Mouse (Mus musculus): Measurements from ENCODE around the gene Cntn3. TPM values are rescaled to one million over a fixed set of nuclear protein-coding genes. Genes with fewer than 3 reads are reported as not detected.

The Cntn3 gene
- total RNA-seq, 2 experiments from 2014 or later, result 0.05 TPM; not detected in 1

GRCm38 (mm10) chr6:102485509-102485908 is 87.4 kb downstream of the Cntn3 start:
- intact Hi-C loops (cut with DNase I), result no loop called here

GRCm38 (mm10) chr6:102478320-102479080 is 94.4 kb downstream of the Cntn3 start:
- DNase-seq, result no peak
- intact Hi-C loops (cut with DNase I), result no loop called here

More at GRCm38 (mm10) chr6:102485509-102485908, 87.4 kb downstream of the Cntn3 start:
- DNase-seq, result no peak

- no peak for DNase-seq
- intact Hi-C loops (cut with DNase I), result no loop called here
These were observed 134.5 kb downstream of the Cntn3 start for GRCm38 (mm10) chr6:102438353-102438752.

GRCm38 (mm10) chr6:102427549-102427948 is 145.4 kb downstream of the Cntn3 start:
- intact Hi-C loops (cut with DNase I), result no loop called here

GRCm38 (mm10) chr6:102421781-102422180 is 151.1 kb downstream of the Cntn3 start:
- no peak for DNase-seq
- intact Hi-C loops (cut with DNase I), result no loop called here

More at GRCm38 (mm10) chr6:102427549-102427948, 145.4 kb downstream of the Cntn3 start:
- DNase-seq, result no peak

- intact Hi-C loops (cut with DNase I), result no loop called here
- no peak for DNase-seq
These were observed 184.3 kb downstream of the Cntn3 start for GRCm38 (mm10) chr6:102388590-102388989.

- intact Hi-C loops (cut with DNase I), result no loop called here
- DNase-seq, result no peak
These were observed 200.8 kb downstream of the Cntn3 start for GRCm38 (mm10) chr6:102372112-102372511.

- intact Hi-C loops (cut with DNase I), result no loop called here
- DNase-seq, result no peak
These were observed 209.0 kb downstream of the Cntn3 start for GRCm38 (mm10) chr6:102363880-102364279.

- DNase-seq, result no peak
- intact Hi-C loops (cut with DNase I), result no loop called here
These were observed 209.5 kb downstream of the Cntn3 start for GRCm38 (mm10) chr6:102363291-102363832.

- intact Hi-C loops (cut with DNase I), result no loop called here
- DNase-seq, result no peak
These were observed 240.8 kb downstream of the Cntn3 start for GRCm38 (mm10) chr6:102332144-102332543.

GRCm38 (mm10) chr6:102326711-102327110 is 246.2 kb downstream of the Cntn3 start:
- no peak for DNase-seq

GRCm38 (mm10) chr6:102322614-102323284 is 250.2 kb downstream of the Cntn3 start:
- intact Hi-C loops (cut with DNase I), result no loop called here
- DNase-seq, result no peak

More at GRCm38 (mm10) chr6:102326711-102327110, 246.2 kb downstream of the Cntn3 start:
- intact Hi-C loops (cut with DNase I), result no loop called here

- intact Hi-C loops (cut with DNase I), result no loop called here
- DNase-seq, result no peak
These were observed 253.1 kb downstream of the Cntn3 start for GRCm38 (mm10) chr6:102319755-102320154.

- DNase-seq, result no peak
- intact Hi-C loops (cut with DNase I), result no loop called here
These were observed 290.0 kb downstream of the Cntn3 start for GRCm38 (mm10) chr6:102282889-102283288.

- DNase-seq, result no peak
These were observed 341.9 kb downstream of the Cntn3 start for GRCm38 (mm10) chr6:102231015-102231414.

GRCm38 (mm10) chr6:102186316-102186715 is 386.6 kb downstream of the Cntn3 start:
- intact Hi-C loops (cut with DNase I), result no loop called here
- DNase-seq, result no peak

More at GRCm38 (mm10) chr6:102231015-102231414, 341.9 kb downstream of the Cntn3 start:
- intact Hi-C loops (cut with DNase I), result no loop called here

- intact Hi-C loops (cut with DNase I), result loop anchor here (5.0 kb wide), 1 partner anchor 391 kb away; no protein-coding TSS in a partner anchor
- DNase-seq, result peak in 1 of 2 experiments; percentile 10
These were observed 402.0 kb downstream of the Cntn3 start for GRCm38 (mm10) chr6:102170913-102171312.

- intact Hi-C loops (cut with DNase I), result loop anchor here (10.0 kb wide), 1 partner anchor 506 kb away; no protein-coding TSS in a partner anchor
These were observed 411.7 kb downstream of the Cntn3 start for GRCm38 (mm10) chr6:102161186-102161585.

GRCm38 (mm10) chr6:102121676-102122075 is 451.2 kb downstream of the Cntn3 start:
- DNase-seq, result no peak

More at GRCm38 (mm10) chr6:102161186-102161585, 411.7 kb downstream of the Cntn3 start:
- DNase-seq, result no peak

GRCm38 (mm10) chr6:102120003-102120402 is 452.9 kb downstream of the Cntn3 start:
- intact Hi-C loops (cut with DNase I), result no loop called here
- DNase-seq, result no peak

More at GRCm38 (mm10) chr6:102121676-102122075, 451.2 kb downstream of the Cntn3 start:
- intact Hi-C loops (cut with DNase I), result no loop called here

- intact Hi-C loops (cut with DNase I), result no loop called here
These were observed 459.3 kb downstream of the Cntn3 start for GRCm38 (mm10) chr6:102113629-102114028.

More at GRCm38 (mm10) chr6:102113629-102114028, 459.3 kb downstream of the Cntn3 start:
- DNase-seq, result no peak
